Mouse (Mus musculus) cerebellum, adult 18-20 months (tissue): ENCODE measurements around the gene Herc1.

ENCODE experiments used
- DNase-seq, 2 experiments: peaks; one replicate each; pipeline ENCODE4 v3.0.0; 2021

Herc1 gene

GRCm38 (mm10) chr9:66349860-66350787 is at the start of gene Herc1:
TSS of gene Herc1 (plus strand) at chr9:66350450.
- DNase-seq, result peak; percentile 96

GRCm38 (mm10) chr9:66304320-66305090 is 45.7 kb upstream of the Herc1 start:
- no peak for DNase-seq

GRCm38 (mm10) chr9:66305121-66306112 is 44.8 kb upstream of the Herc1 start:
- DNase-seq, result peak; percentile 67 to 70

GRCm38 (mm10) chr9:66306414-66306813 is 43.8 kb upstream of the Herc1 start:
- DNase-seq, result no peak

GRCm38 (mm10) chr9:66307341-66307740 is 42.9 kb upstream of the Herc1 start:
- DNase-seq, result no peak

- no peak for DNase-seq
Measured at GRCm38 (mm10) chr9:66308741-66309140, 41.5 kb upstream of the Herc1 start.

GRCm38 (mm10) chr9:66311458-66311857 is 38.8 kb upstream of the Herc1 start:
- no peak for DNase-seq

- no peak for DNase-seq
Measured at GRCm38 (mm10) chr9:66316603-66317002, 33.6 kb upstream of the Herc1 start.

- DNase-seq, result peak; percentile 96 to 97
Measured at GRCm38 (mm10) chr9:66322010-66322931, 28.0 kb upstream of the Herc1 start.

GRCm38 (mm10) chr9:66326879-66327278 is 23.4 kb upstream of the Herc1 start:
- DNase-seq, result no peak

- DNase-seq, result no peak
Measured at GRCm38 (mm10) chr9:66329474-66329873, 20.8 kb upstream of the Herc1 start.

GRCm38 (mm10) chr9:66330437-66330836 is 19.8 kb upstream of the Herc1 start:
- DNase-seq, result no peak

- no peak for DNase-seq
Measured at GRCm38 (mm10) chr9:66331548-66331947, 18.7 kb upstream of the Herc1 start.

GRCm38 (mm10) chr9:66332393-66332792 is 17.9 kb upstream of the Herc1 start:
- no peak for DNase-seq

GRCm38 (mm10) chr9:66337280-66337679 is 13.0 kb upstream of the Herc1 start:
- no peak for DNase-seq

- DNase-seq, result no peak
Measured at GRCm38 (mm10) chr9:66338005-66338782, 12.1 kb upstream of the Herc1 start.

- DNase-seq, result no peak
Measured at GRCm38 (mm10) chr9:66339714-66340113, 10.5 kb upstream of the Herc1 start.

- DNase-seq, result no peak
Measured at GRCm38 (mm10) chr9:66340394-66341094, 9.7 kb upstream of the Herc1 start.

GRCm38 (mm10) chr9:66347405-66348035 is 2.7 kb upstream of the Herc1 start:
- DNase-seq, result no peak
